Mouse (Mus musculus) liver, adult 2 months (tissue): ENCODE measurements around the gene Hnrnph3.

Source experiments
- CTCF ChIP-seq: fragments of 200-500 bp; IDR thresholded peaks from 2 replicates; pipeline ENCODE4 v1.5.1; 2011; ENCODE audit warnings: low read depth, low read length, control low read depth
- POLR2A ChIP-seq: fragments of 200-500 bp; IDR thresholded peaks from 2 replicates; pipeline ENCODE4 v1.6.1; 2011; ENCODE audit warnings: low read length, control low read depth; ENCODE audit not compliant: insufficient read depth; ENCODE audit errors: extremely low read depth

DNA sequence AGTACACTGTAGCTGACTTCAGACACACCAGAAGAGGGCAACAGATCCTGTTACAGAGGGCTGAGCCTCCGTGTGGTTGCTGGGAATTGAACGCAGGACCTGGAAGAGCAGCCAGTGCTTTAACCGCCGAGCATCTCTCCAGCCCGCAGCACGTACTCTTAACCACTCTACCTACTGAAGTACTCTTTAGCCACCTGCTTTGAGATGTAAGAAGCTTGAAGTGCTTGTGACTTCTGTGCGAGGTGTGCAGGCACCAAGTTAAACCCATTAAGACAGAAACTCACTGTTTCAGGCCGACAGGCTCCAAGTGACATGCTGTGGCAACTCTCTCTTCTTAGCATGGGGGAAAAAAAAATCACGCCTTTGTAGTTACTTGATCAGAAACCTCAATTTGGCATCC, 9.8 kb downstream of the Hnrnph3 start:
- TF ChIP-seq CTCF (no peak), POLR2A (no peak)
